Mouse (Mus musculus): ENCODE measurements at regions not wholly inside any gene's neighbourhood (a gene's known extent, or its start where the extent isn't known, plus 50 kb on each side); places are given as distances from the start of the nearest gene placed in this dataset.

- Histone ChIP-seq H3K36me3 (no peaks in the 10 kb centered on the region), H3K4me3 (no peak overlapping the region), H3K9me3 (no peaks in the 10 kb centered on the region), H3K27me3 (no peaks in the 10 kb centered on the region), H3K4me2 (no peak overlapping the region), H3K27ac (no peak overlapping the region), H3K9ac (no peak overlapping the region), H3K4me1 (replicated peaks) (no peaks in the 10 kb centered on the region; the same call in 1 of the 2 replicates)
- WGBS: 67% methylated on average over 2 of the region's 2 CpGs
- ATAC-seq (ENCODE audit: low FRiP score): no peak
Measured at GRCm38 (mm10) chr13:69955503-69955902, 153.3 kb downstream of the Med10 start.

GRCm38 (mm10) chr13:69963944-69964343, 161.7 kb downstream of the Med10 start:
- no peak overlapping the region for H3K4me2 ChIP-seq
- H3K4me3 ChIP-seq: no peak overlapping the region
- no peak overlapping the region for H3K9ac ChIP-seq
- WGBS: 30% methylated on average over 8 of the region's 8 CpGs
- no peaks in the 10 kb centered on the region for H3K27me3 ChIP-seq
- H3K4me1 ChIP-seq (replicated peaks): no peaks in the 10 kb centered on the region; the same call in 1 of the 2 replicates
- no peak overlapping the region for H3K27ac ChIP-seq
- no peaks in the 10 kb centered on the region for H3K36me3 ChIP-seq
- no peaks in the 10 kb centered on the region for H3K9me3 ChIP-seq
- no peak for ATAC-seq (ENCODE audit: low FRiP score)

GRCm38 (mm10) chr13:69971281-69972057, 169.3 kb downstream of the Med10 start:
- 57% methylated on average over 9 of the region's 9 CpGs for WGBS
- ATAC-seq (ENCODE audit: low FRiP score): peak; percentile 79
- H3K27ac ChIP-seq: peak overlapping the region; percentile 81

GRCm38 (mm10) chr13:69974835-69975234, 172.6 kb downstream of the Med10 start:
- Histone ChIP-seq H3K4me3 (no peak overlapping the region), H3K27ac (no peak overlapping the region), H3K4me2 (no peak overlapping the region), H3K4me1 (replicated peaks) (peaks cover 12% of the 10 kb centered on the region), H3K36me3 (no peaks in the 10 kb centered on the region), H3K9ac (no peak overlapping the region), H3K27me3 (no peaks in the 10 kb centered on the region), H3K9me3 (no peaks in the 10 kb centered on the region)
- no peak for ATAC-seq (ENCODE audit: low FRiP score)
- 87% methylated on average over 5 of the region's 5 CpGs for whole genome bisulfite sequencing

More at GRCm38 (mm10) chr13:69971281-69972057, 169.3 kb downstream of the Med10 start:
- Histone ChIP-seq H3K9ac (no peak overlapping the region), H3K4me2 (no peak overlapping the region), H3K27me3 (no peaks in the 10 kb centered on the region), H3K9me3 (no peaks in the 10 kb centered on the region), H3K4me1 (replicated peaks) (peaks cover 12% of the 10 kb centered on the region), H3K36me3 (no peaks in the 10 kb centered on the region), H3K4me3 (no peak overlapping the region)

- WGBS: 26% methylated on average over 1 of the region's 1 CpGs
- Histone ChIP-seq H3K4me1 (replicated peaks) (peaks cover 40% of the 10 kb centered on the region), H3K36me3 (no peaks in the 10 kb centered on the region), H3K27ac (peak overlapping the region; percentile 60), H3K4me2 (no peak overlapping the region), H3K4me3 (no peak overlapping the region), H3K9me3 (no peaks in the 10 kb centered on the region), H3K9ac (no peak overlapping the region), H3K27me3 (no peaks in the 10 kb centered on the region)
- peak; percentile 60 for ATAC-seq (ENCODE audit: low FRiP score)
Measured at GRCm38 (mm10) chr13:69984159-69984558, 182.0 kb downstream of the Med10 start.

- peak overlapping the region; percentile 35; the same call in 1 of the 2 replicates for H3K9ac ChIP-seq
- H3K27ac ChIP-seq: peak overlapping the region; percentile 84
- WGBS: 11% methylated on average over 10 of the region's 10 CpGs
- H3K4me3 ChIP-seq: no peak overlapping the region
- ATAC-seq (ENCODE audit: low FRiP score): peak; percentile 73
- peak overlapping the region; percentile 39 for H3K4me2 ChIP-seq
- H3K9me3 ChIP-seq: no peaks in the 10 kb centered on the region
- no peaks in the 10 kb centered on the region for H3K36me3 ChIP-seq
- H3K4me1 ChIP-seq (replicated peaks): peaks cover 49% of the 10 kb centered on the region
- H3K27me3 ChIP-seq: no peaks in the 10 kb centered on the region
Measured at GRCm38 (mm10) chr13:69987181-69987580, 185.0 kb downstream of the Med10 start.

GRCm38 (mm10) chr13:69988319-69988718, 186.1 kb downstream of the Med10 start:
- WGBS: 25% methylated on average over 4 of the region's 4 CpGs
- ATAC-seq (ENCODE audit: low FRiP score): no peak
- H3K4me3 ChIP-seq: no peak overlapping the region

GRCm38 (mm10) chr13:69991253-69991891, 189.2 kb downstream of the Med10 start:
- Histone ChIP-seq H3K4me2 (peak overlapping the region; percentile 11; the same call in 1 of the 2 replicates), H3K9me3 (no peaks in the 10 kb centered on the region), H3K4me3 (no peak overlapping the region), H3K27ac (peak overlapping the region; percentile 52), H3K36me3 (no peaks in the 10 kb centered on the region), H3K4me1 (replicated peaks) (peaks cover 35% of the 10 kb centered on the region), H3K9ac (no peak overlapping the region), H3K27me3 (no peaks in the 10 kb centered on the region)
- ATAC-seq (ENCODE audit: low FRiP score): no peak
- 26% methylated on average over 11 of the region's 11 CpGs for WGBS

More at GRCm38 (mm10) chr13:69988319-69988718, 186.1 kb downstream of the Med10 start:
- Histone ChIP-seq H3K4me1 (replicated peaks) (peaks cover 49% of the 10 kb centered on the region), H3K36me3 (no peaks in the 10 kb centered on the region), H3K27ac (peak overlapping the region; percentile 84; the same call in 1 of the 2 replicates), H3K9me3 (no peaks in the 10 kb centered on the region), H3K4me2 (no peak overlapping the region), H3K9ac (no peak overlapping the region), H3K27me3 (no peaks in the 10 kb centered on the region)

GRCm38 (mm10) chr13:69991892-69992261, 189.7 kb downstream of the Med10 start:
- peak overlapping the region; percentile 11; the same call in 1 of the 2 replicates for H3K4me2 ChIP-seq

GRCm38 (mm10) chr13:70003591-70003990, 201.4 kb downstream of the Med10 start:
- Histone ChIP-seq H3K36me3 (no peaks in the 10 kb centered on the region), H3K27me3 (0 out of 2 replicates have a peak, but pooled peaks cover 3% of the 10 kb centered on the region), H3K4me1 (replicated peaks) (0 out of 2 replicates have a peak, but pooled peaks cover 3% of the 10 kb centered on the region), H3K4me2 (no peak overlapping the region), H3K9ac (no peak overlapping the region), H3K27ac (no peak overlapping the region), H3K9me3 (no peaks in the 10 kb centered on the region), H3K4me3 (no peak overlapping the region)
- WGBS: 86% methylated on average over 15 of the region's 15 CpGs
- ATAC-seq (ENCODE audit: low FRiP score): no peak

More at GRCm38 (mm10) chr13:69991892-69992261, 189.7 kb downstream of the Med10 start:
- Histone ChIP-seq H3K9me3 (no peaks in the 10 kb centered on the region), H3K4me1 (replicated peaks) (peaks cover 30% of the 10 kb centered on the region), H3K27ac (peak overlapping the region; percentile 52), H3K36me3 (no peaks in the 10 kb centered on the region), H3K4me3 (no peak overlapping the region), H3K27me3 (no peaks in the 10 kb centered on the region), H3K9ac (no peak overlapping the region)
- ATAC-seq (ENCODE audit: low FRiP score): 0 out of 2 replicates have a peak, but pooled peaks have one; percentile 10
- WGBS: 52% methylated on average over 14 of the region's 14 CpGs

GRCm38 (mm10) chr13:70012123-70012522, 209.9 kb downstream of the Med10 start:
- Histone ChIP-seq H3K27me3 (no peaks in the 10 kb centered on the region), H3K4me2 (no peak overlapping the region), H3K4me1 (replicated peaks) (peaks cover 12% of the 10 kb centered on the region), H3K9me3 (no peaks in the 10 kb centered on the region), H3K27ac (no peak overlapping the region), H3K9ac (no peak overlapping the region), H3K4me3 (no peak overlapping the region), H3K36me3 (no peaks in the 10 kb centered on the region)
- no peak for ATAC-seq (ENCODE audit: low FRiP score)
- 40% methylated on average over 3 of the region's 3 CpGs for WGBS

GRCm38 (mm10) chr13:70015183-70015582, 213.0 kb downstream of the Med10 start:
- 31% methylated on average over 4 of the region's 4 CpGs for WGBS
- H3K4me1 ChIP-seq (replicated peaks): peaks cover 14% of the 10 kb centered on the region
- H3K27ac ChIP-seq: no peak overlapping the region
- ATAC-seq (ENCODE audit: low FRiP score): no peak
- no peaks in the 10 kb centered on the region for H3K36me3 ChIP-seq
- no peaks in the 10 kb centered on the region for H3K27me3 ChIP-seq
- H3K9me3 ChIP-seq: no peaks in the 10 kb centered on the region
- no peak overlapping the region for H3K4me3 ChIP-seq
- H3K9ac ChIP-seq: no peak overlapping the region
- H3K4me2 ChIP-seq: no peak overlapping the region

All from hindbrain, embryonic 13.5 days (tissue).